Mouse (Mus musculus): Measurements from ENCODE around the gene Zfp784.

Zfp784 gene

DNA sequence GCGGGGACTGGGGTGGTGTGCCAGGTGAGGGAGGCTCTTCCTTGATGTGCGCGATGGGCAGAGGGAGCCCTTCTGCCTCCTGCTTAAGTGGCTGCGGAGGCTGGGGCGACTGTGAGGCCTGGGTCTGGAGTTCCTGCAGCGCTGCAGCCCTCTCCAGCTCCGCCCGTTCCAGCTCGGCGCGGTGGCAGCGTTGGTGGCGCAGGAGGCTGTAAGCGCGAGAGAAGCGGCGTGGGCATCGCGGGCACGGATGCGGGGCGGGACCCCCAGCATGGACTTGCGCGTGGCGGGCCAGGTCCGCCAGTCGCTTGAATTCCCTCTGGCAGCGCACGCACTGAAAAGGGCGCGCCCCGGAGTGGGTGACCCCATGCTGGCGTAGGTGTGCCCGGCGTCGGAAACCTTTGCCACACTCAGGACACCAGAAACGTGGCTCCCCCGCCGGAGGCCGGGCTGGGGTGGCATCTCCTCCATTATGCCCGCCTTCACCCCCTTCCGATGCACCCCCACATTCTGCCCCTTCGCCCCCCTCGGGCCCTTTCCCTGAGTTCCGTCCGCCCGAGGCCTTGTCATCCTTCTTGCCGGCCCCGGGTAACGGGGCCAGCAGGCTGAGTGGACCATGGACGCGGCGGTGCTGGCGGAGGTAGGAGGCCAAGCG lies 44.8 kb downstream of the Zfp784 start:
- in situ Hi-C loops (cut with MboI), result no loop called here

DNA sequence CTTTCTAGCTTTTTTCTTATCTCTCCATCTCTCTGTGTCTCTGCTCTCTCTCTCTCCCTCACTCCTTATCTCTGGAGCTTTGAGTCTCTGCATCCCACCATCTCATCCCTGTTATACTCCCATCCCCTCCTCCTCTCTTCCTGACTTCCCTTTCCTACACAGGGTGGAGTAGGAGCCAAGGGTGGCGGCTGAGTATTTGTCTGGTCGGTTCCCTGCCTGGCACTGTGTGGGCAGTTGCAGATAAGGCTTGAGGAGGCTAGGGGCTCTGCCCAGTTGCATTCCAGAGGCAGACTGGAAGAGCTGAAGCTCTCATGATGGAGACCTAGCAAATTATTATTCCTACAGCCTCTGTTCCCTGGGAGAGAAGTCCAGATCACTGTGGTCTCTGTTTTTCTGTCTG lies 50.0 kb downstream of the Zfp784 start:
- in situ Hi-C loops (cut with MboI), result no loop called here
